Mouse (Mus musculus) layer of hippocampus, adult 11-12 months (tissue): ENCODE measurements around the gene Pcdh7.
"Not testable (repeated sequence)": the region's sequence is repeated elsewhere in the genome, so short reads cannot be mapped to it uniquely, and the experiment has no call there.

Experiments
- DNase-seq: peaks from one replicate; pipeline ENCODE4 v3.0.0; 2022; ENCODE audit warnings: low spot score

Pcdh7 gene

DNA sequence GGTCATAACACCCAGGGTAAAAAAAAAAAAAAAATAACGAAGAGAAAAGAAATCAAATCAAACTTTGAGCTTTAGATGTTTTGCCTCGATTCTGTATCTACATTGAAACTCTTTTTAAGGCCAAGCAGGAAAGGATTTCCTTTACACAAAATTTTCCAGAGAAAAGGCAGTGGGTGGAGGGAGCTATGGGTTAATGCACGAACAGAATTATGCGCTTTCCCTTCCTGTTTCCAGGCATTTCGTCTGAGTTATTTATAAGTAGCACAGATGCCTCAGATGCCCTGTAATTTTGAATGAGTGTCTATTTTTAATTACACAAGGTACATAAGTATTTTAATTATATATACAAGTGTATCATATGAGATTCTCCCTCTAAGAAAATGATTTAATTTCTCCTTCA is 436.2 kb downstream of the Pcdh7 start:
- DNase-seq: no peak

DNA sequence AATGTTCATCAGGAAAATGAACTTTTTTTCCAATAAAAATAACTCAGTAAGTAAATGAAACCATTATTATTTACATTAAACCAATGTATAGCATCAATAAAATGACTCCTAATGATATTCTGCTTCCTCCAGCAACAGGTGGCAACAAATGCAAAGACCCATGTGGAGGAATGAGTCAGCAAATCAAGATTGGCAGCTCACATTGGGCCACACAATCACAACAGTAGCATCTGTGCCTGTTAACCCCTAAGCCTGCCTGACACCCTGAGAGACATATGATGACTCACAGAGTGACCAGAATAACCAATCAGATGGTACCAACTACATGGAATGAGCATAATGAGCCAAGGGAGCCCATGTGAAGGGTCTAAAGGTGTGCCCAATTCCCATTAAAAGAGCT is 454.5 kb downstream of the Pcdh7 start:
- DNase-seq: no peak

DNA sequence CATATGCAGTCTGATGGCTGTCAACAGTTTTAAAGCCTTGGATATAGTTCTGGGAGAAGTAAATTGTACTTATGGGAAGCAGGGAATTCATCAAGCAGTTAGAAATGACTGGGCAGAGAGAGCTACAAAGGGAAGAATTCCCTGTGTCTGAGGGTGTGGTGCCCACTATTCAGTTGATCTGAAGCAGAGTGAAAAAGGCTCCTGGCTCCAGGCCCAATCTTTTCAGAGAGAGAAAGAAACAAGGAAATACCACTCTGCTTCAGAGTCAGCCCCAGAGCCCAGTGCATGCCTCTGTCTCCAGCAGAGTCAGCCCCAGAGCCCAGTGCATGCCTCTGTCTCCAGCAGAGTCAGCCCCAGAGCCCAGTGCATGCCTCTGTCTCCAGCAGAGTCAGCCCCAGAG is 456.6 kb downstream of the Pcdh7 start:
- not testable (repeated sequence) for DNase-seq

GRCm38 (mm10) chr5:58175532-58175931 is 457.8 kb downstream of the Pcdh7 start:
- no peak for DNase-seq
